Mouse (Mus musculus) brain, embryonic 18.5 days (tissue): ENCODE results near the gene Lrrc74a.

Experiments
- DNase-seq: peaks from one replicate; pipeline ENCODE4 v3.0.0-alpha.2; 2012; ENCODE audit warnings: low read depth, low spot score

Lrrc74a gene

DNA sequence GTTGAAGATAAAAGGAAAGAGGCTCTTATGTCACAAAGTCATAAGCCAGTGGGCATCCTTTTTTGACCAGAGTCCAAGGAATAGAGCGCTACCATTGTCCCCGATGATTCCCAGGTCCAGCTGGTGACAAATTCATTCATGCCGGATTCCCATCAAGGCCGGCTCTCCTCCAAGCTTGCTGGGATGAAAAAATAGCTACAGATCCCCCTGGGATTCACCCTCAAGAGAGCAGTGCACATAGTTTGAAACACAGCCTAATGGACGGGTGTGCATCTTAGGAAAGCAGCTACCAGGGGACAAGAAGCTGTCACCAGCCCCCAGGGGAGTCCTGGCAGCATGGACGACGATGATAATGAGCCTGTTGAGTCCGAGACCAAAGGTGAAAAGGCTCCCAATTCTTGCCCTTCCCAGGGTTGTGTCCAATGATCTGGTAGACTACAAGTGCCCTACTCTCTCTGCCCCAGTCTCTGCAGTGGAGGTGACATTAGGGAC lies at the start of gene Lrrc74a:
Gene Lrrc74a (plus strand): TSS at position 51 of the 492 bp plus-strand sequence.
- DNase-seq: no peak

DNA sequence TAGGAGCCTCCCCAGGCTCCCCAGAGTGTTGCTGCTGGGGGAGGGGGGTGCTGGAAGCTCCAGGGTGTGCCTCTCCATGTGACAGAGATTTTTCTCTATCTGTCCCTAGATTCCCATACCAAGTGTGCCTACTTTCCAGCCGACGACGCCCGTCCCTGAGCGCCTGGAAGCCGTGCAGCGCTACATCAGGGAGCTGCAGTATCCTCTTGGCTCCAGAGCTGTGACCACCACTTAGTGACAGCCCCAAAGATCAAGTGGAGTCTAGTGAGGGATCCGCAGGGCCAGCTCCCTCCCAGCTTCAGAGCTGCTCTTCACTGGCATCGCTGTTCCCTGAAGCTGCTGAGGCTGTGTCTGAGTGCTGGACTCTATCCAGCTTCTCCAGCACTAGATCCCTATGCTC lies 48.9 kb upstream of the Lrrc74a start:
- DNase-seq: no peak

DNA sequence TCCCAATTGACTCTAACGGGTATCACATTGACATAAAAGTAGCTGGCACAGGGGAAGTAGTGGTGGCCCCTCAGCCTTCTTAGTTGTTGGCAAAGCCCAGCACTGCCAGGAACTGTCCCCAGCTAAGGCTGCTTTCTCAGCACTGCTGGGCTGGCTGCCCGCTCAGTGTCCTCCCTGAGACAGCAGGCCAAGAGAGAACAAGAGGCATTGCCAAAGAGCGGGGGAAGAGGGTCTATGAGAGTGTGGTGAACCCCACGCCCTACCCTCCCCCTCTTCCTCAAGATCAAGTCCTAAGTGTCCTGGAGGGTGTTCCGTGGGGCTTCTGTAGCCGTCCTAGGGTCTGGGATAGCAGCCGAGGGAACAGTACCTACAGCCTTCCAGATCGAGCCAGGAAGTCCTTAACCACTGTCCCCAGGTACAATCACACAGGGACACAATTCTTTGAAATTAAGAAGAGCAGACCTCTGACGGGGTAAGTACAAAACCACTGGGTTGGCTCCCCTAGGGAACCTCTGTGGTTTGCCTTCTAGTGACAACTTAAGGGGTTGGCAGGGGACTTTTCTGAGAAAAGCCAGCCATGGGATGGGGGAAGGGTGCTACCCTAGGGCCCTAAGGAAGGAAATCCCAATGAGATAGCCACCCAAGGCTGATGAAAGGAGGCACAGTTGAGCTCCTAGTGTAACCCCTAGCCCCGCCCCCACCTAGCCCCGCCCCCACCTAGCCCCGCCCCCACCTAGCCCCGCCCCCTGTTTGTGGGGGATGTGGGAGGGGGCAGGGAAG lies 47.4 kb upstream of the Lrrc74a start:
- no peak for DNase-seq

DNA sequence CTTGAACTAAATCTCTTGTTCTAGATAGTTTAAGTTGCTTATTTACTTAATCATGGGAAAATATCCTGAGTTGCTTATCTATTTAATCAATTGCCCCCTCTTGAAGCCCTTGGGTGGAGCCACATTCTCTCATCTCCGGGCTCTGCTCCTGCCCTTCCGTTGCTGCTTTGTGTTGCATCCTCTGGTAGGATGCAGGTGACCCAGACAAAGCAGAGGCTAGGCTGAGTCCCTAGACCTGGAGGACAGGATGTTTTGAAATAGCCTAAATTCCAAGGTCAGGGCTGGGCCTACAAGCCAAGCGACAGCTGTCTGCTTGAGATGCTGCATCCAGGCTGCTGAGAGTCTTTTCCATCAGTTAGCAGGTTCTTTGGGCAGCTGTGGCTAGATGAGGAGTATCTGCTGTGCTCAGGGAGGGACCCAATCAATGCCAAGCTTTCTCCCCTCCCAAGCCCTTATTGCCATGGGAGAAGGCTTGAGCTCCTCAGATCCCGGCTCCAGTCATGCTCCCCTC lies 46.7 kb upstream of the Lrrc74a start:
- DNase-seq: no peak

DNA sequence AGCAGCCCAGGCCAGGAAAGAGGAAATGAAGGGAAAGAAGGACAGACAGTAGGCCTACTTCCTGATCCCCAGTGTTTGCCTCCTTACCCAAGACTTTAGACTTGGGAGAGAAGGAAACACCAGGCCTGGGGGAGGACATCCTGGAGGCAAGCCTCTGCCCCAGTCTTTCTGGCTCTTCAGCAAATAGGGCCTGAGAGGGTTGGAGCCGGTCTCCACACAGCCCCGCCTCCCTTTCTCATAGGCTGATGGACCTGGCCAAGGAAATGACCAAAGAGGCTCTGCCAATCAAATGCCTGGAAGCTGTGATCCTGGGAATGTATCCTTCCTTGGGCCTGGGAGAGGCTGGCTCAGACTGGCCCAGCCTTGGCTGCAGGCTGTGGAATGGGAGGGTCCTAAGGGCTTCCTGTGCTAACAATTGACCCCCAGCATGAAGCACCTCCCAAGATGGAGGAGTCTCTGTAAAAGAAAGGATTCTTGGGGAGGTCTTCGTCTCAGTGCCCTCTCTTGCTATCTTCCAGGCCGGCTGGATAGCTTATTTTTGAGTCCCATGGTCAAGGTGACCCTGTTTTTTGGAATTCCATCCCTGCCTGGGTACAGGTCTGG lies 46.1 kb upstream of the Lrrc74a start:
- DNase-seq: no peak

DNA sequence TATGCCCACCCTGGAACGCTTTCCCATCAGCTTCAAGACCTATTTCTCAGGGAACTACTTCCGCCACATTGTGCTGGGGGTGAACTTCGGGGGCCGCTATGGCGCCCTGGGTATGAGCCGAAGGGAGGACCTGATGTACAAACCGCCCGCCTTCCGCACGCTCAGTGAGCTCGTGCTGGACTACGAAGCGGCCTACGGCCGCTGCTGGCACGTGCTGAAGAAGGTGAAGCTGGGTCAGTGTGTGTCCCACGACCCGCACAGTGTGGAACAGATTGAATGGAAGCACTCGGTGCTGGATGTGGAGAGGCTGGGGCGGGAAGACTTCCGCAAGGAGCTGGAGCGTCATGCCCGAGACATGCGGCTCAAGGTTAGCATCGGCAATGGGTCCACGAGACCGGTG lies 45.3 kb upstream of the Lrrc74a start:
- no peak for DNase-seq

DNA sequence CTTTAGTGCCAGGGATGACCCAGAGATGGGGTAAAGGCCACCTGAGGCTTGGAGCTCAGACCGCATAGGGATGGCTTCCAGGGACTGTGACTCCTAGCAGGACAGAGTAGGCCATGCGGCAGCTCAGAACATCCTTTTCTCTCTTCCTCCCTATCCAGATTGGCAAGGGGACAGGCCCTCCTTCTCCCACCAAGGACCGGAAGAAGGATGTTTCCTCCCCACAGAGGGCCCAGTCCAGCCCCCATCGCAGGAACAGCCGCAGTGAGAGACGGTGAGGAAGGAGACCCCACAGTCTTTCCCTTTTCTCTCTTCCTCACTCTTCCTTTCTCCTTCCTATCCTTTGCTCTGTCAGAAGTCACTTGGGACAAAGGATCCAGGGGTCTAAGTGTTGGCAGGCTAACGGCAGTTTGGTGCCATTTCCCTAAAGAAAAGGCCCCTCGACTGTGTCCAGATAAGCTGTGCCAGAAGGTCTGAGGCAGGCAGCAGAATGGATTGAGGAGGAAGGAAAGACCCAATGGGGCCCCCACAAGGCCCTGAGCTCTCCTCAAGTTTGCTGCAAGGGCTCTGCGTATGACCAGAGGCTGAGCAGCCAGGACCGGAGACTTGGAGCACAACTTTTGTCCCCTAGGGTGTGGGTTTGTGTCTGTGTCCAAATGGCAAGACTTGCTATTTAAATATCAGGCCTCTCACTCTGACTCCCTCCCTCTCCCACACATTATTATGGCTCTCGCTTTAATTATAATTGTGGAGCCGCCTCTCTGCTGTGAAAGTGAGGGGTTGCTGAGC lies 43.3 kb upstream of the Lrrc74a start:
- DNase-seq: no peak

DNA sequence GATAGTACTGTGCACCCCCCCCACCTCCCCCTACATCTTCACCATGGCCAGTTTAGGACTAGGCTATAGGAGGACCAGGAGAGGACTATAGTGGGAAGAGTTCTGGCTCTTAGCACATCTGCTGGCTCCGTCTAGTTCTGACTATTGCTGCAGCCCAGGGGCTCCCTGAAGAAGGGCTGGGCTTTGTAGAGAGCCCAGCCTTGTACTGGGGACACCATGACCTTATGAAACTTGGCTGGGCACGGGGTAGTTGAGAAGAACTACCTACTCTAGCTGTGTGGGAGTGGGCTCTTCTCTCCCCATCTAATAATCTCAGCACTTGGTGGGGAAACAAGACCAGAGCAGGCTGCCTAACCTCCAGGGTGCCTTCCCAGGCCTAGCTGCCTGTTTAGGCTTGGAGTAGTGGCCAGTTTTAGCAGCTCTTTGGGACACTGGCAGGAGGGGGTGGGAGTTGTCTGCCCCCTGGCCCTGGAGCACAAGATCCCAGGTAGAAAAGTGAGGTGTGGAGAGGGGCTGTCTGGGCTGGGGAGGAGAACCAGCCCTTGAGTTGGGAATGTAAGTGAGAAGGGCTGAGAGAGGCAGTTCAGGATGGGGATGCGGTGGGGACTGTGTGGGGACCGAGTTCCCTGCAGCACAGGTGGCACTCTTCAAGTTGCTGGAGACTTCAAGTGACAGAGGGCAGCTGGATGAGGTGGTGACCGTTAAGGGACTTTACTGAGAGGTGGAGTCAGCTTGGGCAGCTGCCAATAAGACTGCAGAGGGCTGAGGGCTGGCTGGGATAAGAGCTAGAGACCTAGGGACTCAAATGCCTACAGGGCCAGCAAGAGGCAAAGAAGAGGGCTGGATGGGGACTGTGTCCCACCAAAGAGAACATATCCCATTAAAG lies 41.5 kb upstream of the Lrrc74a start:
- DNase-seq: no peak

DNA sequence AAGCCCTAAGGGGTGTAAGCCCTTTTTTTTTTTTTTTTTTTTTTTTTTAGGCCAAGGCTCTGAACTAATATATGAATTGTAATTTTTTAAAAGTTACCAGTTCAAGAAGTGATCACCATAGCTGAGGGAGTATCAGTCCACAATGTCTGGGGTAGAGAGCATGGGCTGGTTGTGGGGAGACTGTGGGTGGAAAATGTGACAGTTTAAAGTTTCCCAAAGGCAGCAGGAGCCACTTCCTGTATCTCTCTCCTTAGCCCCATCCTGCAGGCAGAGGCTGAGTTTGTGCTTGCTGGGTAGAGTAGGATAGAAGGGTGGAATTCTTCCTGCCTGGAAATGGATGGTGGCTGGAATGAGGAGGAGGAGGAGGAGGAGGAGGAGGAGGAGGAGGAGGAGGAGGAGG lies 40.8 kb upstream of the Lrrc74a start:
- DNase-seq: no peak

DNA sequence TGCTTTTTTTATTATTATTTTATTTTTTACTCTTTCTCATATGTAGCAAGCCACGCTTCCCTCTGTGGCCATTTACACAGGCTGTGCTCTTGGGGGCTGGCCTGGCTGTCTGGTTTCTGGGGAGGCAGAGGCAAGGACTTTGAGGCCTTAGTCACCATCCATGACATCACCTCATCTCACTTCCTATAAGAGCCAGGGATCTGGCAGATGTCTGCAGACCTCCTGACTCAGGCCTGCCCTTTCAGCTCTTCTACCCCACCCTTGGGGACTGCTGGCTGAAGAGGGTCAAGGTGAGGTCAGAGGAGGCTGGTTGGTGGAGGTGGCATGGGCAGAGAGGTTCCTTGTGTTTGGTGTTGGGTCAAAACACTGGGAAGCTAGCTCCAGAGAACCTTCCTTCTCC lies 39.7 kb upstream of the Lrrc74a start:
- no peak for DNase-seq

DNA sequence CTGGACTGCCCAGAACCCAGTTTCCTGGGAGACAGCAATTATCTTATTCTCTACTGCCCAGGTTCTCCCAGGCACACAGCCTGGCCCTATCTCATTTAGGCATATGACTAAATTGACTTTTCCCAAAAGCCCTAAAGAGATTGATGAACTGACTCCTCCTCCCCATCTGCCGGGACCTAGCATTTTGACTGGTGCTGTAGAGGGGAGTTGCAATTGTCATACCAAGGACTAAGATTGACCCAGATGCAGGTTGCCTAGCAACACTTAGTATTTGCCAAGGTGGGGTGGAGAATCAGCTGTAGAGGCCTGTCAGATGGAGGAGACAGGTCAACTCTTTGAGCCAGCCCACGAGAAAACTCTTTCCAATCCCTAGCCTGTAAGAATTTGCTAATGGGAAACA lies 36.2 kb upstream of the Lrrc74a start:
- no peak for DNase-seq

DNA sequence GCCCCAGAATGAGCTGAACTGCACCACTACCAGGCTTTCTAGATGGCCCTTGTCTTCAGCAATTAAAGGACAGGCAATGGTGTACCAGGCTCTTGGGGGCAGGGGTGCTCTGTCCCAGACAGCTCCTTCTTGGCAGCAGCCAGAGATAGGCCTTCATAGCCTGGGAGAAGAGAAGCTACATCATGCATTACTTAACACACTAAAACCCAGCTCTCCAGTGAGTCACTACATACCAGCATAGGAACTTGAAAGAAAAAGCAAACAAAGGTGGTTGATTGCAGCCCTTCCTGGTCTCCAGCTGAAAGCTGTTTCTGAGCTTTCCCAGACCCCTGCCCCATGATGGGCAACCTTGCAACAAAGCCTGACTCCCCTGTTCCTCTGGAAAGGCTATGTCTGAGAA lies 35.6 kb upstream of the Lrrc74a start:
- DNase-seq: no peak

DNA sequence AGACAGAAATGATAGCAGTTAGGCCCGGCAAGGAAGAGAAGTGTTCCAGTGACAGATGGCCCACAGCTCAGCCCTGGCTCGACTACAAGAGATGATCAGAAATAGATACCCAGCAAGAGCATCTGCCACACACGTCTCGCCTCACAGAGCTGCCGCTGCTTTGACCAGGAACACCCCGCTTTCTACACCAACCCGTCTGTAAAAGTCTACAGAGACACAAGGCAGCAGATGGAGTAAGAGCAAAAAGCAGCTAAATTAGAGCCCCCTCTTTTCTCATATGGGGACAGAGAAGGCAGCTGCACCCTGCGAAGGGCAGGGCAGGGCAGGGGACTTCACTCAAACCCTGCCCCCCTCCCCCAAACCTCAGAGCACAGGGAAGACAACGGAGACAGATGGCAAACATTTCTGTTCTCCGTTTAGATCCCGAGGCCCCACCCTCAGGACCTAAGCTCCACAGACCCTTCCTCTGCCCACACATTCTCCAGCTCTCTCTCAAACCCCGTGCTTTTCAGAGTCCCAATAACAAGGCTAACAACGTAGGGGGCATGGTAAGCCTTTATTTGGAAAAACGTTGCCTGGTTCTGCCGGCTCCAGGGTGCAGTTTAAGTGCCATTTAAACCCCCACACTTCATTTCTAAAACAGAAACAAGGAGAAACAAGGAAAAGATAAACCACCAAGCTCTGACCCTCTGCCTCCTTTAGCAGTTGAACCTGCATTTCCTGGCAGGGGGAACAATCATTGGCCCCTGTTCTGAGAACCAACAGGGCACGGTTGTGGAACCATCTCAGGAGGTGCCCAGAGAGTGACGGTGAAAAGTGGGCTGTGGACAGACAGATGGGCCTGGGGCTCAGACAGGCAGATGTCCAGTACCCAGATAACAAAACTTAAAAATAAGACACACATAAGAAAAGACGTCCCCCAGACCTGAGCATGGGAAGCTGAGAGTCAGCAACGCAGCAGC lies 33.9 kb upstream of the Lrrc74a start:
- DNase-seq: peak; percentile 64

DNA sequence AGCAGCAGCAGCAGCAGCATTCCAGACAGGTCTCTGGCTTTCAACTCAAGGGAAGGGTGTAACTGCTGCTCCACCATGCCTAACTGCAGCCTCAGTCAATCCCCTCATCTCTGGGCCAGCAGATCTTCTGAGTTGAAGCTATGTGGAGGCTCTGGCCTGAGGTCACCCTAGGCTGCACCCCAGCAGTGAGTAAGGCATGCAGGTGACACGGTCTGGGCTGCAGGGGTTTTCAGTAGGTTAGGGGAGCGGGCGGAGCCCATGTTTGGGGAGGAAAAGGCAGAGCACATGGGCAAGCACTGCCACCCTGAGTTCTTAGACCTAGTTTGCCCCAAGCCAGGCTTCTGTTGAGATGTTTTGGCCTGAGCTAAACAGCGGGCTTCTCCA lies 33.2 kb upstream of the Lrrc74a start:
- no peak for DNase-seq

DNA sequence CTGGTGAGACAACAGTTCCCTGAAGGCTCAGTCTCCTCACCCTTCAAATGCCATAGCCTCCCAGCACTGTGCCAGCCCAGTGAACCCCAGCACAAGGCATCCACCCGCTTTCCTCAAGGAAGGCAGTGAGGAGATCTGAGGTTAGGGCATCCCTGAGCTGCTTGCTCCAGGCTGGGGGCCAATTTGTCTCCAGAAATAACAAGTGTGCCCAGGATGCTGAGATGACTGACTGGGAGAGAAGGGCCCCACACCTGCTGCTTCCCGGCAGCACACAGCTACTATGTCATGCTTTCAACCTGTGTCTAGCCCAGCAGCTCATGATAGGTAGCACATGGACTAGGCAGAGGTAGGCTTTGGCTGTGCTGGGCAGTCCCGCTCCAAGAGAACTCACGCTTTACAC lies 32.7 kb upstream of the Lrrc74a start:
- no peak for DNase-seq

DNA sequence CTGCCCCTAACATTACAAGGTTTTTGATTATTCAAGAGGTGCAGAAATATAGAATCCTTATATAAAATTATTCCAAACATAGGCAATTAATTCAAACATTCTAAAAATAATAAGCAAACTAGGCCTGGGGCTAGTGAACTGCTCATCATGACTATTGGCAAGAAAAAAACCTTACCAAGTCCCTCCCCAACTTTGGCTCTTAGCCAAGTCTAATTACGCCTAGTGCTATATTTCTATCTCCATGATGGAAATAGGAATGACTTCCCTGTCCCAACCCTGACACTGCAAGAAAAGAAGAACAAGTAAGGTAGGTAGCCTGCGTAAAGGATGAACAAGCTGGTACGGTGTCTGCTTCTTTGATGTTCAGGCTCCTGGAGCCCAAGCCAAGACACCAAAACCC lies 31.5 kb upstream of the Lrrc74a start:
- no peak for DNase-seq

DNA sequence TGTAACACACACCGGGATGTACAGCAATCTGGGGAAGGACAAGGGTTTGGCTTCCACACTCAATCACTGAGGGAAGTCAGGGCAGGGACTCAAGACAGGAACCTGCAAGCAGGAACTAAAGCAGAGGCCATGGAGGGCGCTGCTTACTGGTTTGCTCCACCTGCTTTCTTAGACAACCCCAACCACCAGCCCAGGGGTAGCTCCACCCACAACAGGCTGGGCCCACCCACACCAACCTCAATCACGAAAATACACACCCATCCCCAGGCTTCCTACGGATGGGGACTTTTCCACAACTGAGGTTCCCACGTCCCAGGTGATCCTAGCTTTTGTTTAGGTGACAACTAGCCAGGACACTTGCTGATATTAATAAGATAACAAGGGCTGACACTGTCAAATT lies 28.3 kb upstream of the Lrrc74a start:
- DNase-seq: no peak

DNA sequence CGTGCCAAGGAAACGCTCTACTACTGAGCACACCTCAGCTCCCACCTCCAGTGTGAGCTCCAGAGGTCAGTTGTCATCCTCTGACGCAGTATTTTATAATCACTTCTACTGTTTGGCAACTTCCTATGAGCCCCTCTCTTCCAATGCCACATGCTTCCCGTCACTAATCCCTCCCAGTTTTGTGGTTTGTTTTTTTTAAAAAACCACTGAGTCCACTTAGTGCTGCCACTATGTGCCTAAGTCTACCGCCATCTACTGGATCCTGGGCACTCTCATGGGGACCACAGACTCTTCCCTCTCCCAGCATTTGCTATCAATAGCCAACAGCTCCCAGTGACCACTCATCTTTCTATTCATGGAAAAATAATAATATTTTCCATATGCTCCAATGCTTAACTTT lies 20.1 kb upstream of the Lrrc74a start:
- no peak for DNase-seq

DNA sequence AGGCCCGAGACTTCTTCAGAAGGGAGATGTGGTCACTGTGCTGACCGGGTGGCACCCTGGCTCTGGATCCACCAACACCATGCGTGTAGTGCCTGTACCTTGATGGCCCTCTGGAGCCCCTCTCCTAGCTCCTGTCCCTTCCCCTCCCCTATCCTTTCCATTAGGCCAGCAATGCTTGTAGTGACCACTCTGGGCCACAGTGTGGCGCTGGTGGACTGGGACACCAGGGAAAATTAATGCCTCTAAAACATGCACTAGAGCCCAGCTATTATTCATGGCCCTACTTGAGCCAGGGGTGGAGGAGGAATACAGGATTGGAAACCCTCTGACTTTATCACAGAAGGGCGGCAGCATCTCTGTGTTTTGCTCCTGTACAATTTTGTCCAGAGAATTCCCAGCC lies 18.8 kb upstream of the Lrrc74a start:
- DNase-seq: no peak

DNA sequence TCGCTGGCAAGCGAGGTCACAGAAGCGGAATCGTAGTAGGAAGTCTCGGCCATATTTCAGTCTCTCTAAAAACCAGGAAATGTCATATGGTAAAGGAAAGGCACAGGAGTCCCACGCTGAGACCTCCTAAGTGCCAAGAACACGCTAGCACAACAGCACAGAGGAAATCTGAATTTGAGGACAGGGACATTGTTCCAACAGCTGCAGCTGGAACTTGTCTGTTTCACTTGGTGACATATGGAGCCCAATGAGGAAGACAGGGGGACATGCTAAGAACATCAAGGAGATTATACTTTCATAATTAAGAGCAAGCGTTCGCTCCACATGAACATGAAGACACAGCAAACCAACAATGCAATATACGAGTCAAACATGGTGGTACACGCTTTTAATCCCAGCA lies 17.2 kb upstream of the Lrrc74a start:
- DNase-seq: no peak
